Mouse (Mus musculus): ENCODE data around the gene Lemd2.

DNA sequence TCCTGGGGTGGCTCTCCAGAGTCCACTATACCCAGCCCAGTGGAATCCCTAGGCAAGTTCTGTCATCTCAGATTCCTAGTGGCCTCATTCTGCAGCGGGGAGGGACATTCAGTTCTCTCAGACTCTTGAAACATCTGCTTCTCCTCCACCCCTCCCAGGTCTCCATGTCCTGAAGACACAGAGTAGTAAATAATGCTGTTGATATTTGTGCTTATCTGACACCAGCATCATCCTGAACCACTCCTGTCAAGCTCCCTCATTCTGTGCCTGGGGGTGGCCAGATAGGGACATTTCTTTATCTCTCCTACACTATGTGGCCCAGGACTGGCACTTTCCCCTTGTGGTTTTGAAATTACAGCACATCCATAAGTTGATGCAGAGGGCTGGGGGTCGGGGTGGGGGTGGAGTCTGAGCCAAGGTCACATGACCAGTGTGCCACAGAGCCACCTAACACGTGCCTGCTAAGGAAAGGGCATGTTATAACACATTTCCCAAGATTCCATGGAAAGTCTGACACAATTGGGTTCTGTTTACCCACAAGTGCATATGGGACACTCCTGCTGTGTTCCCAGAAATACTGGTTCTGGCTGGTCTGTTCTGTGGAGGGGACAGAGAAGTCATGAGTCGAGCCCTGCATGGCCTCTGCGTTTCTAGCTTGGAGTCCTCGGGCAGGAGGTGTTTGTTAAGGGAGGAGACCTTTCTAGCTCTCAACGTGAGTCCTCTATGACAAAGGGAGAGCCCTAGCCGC, 51.1 kb downstream of the Lemd2 start:
- TF ChIP-seq CTCF (conservative IDR thresholded peaks at IDR 0.05; ENCODE audit: insufficient read depth, insufficient read length, low read depth, low read length) (no peak), POLR2A (IDR thresholded peaks at IDR 0.05; ENCODE audit: low read depth, low read length) (no peak)
